Mouse (Mus musculus) lung, postnatal 0 days (tissue): Measurements from ENCODE around the gene Lxn. TPM values are rescaled to one million over a fixed set of nuclear protein-coding genes. Genes with fewer than 3 reads are reported as not detected.
A peak's percentile ranks its signal among the peaks of the same experiment; 100 is the strongest.

Source experiments
- ATAC-seq: fragments of 200-750 bp; cut with Nextera tagmentation; 2 replicates; pipeline ENCODE4 v1.8.0; 2017; ENCODE audit warnings: moderate library complexity
- DNase-seq: peaks from one replicate; pipeline ENCODE4 v3.0.0-alpha.2; 2016; ENCODE audit warnings: low spot score
- H3K27ac ChIP-seq: fragments of 300-500 bp; sonication (generic); 2 replicates; pipeline ENCODE4 v1.5.1; 2014; ENCODE audit warnings: antibody characterized with exemption, mild to moderate bottlenecking, low read length, mixed read lengths
- H3K27me3 ChIP-seq: fragments of 300-500 bp; sonication (generic); replicated peaks from 2 replicates; pipeline ENCODE4 v1.6.1; 2014; ENCODE audit warnings: low read length, mixed read lengths; ENCODE audit not compliant: insufficient read depth
- H3K36me3 ChIP-seq: fragments of 300-500 bp; sonication (generic); 2 replicates; pipeline ENCODE4 v1.6.1; 2014; ENCODE audit warnings: low read length, mixed read lengths; ENCODE audit not compliant: insufficient read depth
- H3K4me1 ChIP-seq: fragments of 300-500 bp; sonication (generic); 2 replicates; pipeline ENCODE4 v1.6.1; 2014; ENCODE audit warnings: antibody characterized with exemption, low read depth, low read length, mixed read lengths; ENCODE audit not compliant: insufficient read depth
- H3K4me2 ChIP-seq: fragments of 300-500 bp; sonication (generic); replicated peaks from 2 replicates; pipeline ENCODE4 v1.6.1; 2014; ENCODE audit warnings: low read depth, mild to moderate bottlenecking, low read length, moderate library complexity, mixed read lengths
- H3K4me3 ChIP-seq: fragments of 300-500 bp; sonication (generic); 2 replicates; pipeline ENCODE4 v1.5.1; 2014; ENCODE audit warnings: low read depth, low read length
- H3K9ac ChIP-seq: fragments of 300-500 bp; sonication (generic); replicated peaks from 2 replicates; pipeline ENCODE4 v1.6.1; 2014; ENCODE audit warnings: low read depth, mild to moderate bottlenecking
- H3K9me3 ChIP-seq: fragments of 300-500 bp; sonication (generic); 2 replicates; pipeline ENCODE4 v1.6.1; 2016; ENCODE audit warnings: low read length, mixed read lengths
- CTCF ChIP-seq: IDR thresholded peaks from 2 replicates; pipeline ENCODE4 v1.5.1; 2016; ENCODE audit warnings: antibody characterized with exemption, mild to moderate bottlenecking
- EP300 ChIP-seq: IDR thresholded peaks from 2 replicates; pipeline ENCODE4 v1.6.1; 2016; ENCODE audit warnings: antibody characterized with exemption, mild to moderate bottlenecking, control low read depth
- WGBS: fragments of 180-500 bp; shearing (Covaris S2); extraction: QIAGEN DNeasy Blood & Tissue Kit; methylation state at CpG from one replicate; pipeline ENCODE4 v1.1.7; 2014; 5-methylcytosine and 5-hydroxymethylcytosine counted together
- polyA plus RNA-seq: library from polyadenylated mRNA; unstranded; fragments of >200 nt; fragmentation: Nextera tagmentation; extraction: Ambion mirVana; gene quantifications from 2 replicates; pipeline ENCODE4 v1.2.1, GENCODE M21; 2015

Gene Lxn
- polyA plus RNA-seq, 1 experiment from 2014 or later = 156 TPM

- Histone ChIP-seq H3K4me1 (peaks cover 5% of the 10 kb centered on the region; the same call in 1 of the 2 replicates), H3K9ac (no peak overlapping the region), H3K9me3 (no peaks in the 10 kb centered on the region), H3K27ac (no peak overlapping the region), H3K4me2 (no peak overlapping the region), H3K4me3 (no peak overlapping the region), H3K36me3 (peaks cover 4% of the 10 kb centered on the region; the same call in 1 of the 2 replicates), H3K27me3 (no peaks in the 10 kb centered on the region)
- no peak for DNase-seq
- TF ChIP-seq EP300 (no peak), CTCF (no peak)
- 95% methylated on average over 5 of the region's 5 CpGs for WGBS
- ATAC-seq = no peak
Observed at GRCm38 (mm10) chr3:67466576-67466975, 2.9 kb upstream of the Lxn start.

GRCm38 (mm10) chr3:67463001-67463400, 725 bp downstream of the Lxn start:
- no peak for TF ChIP-seq CTCF
- no peak for TF ChIP-seq EP300
- peak; percentile 17 for DNase-seq
- ATAC-seq = 0 out of 2 replicates have a peak, but pooled peaks have one; percentile 25

GRCm38 (mm10) chr3:67462578-67462977, 1.1 kb downstream of the Lxn start:
- peak overlapping the region; percentile 68 for H3K9ac ChIP-seq
- H3K4me2 ChIP-seq = peak overlapping the region; percentile 86
- WGBS = 23% methylated on average over 10 of the region's 10 CpGs
- H3K9me3 ChIP-seq = no peaks in the 10 kb centered on the region
- no peak for TF ChIP-seq EP300
- TF ChIP-seq CTCF = no peak
- H3K4me1 ChIP-seq = peaks cover 5% of the 10 kb centered on the region; the same call in 1 of the 2 replicates
- H3K36me3 ChIP-seq = peaks cover 16% of the 10 kb centered on the region
- no peaks in the 10 kb centered on the region for H3K27me3 ChIP-seq
- peak overlapping the region; percentile 84; the same call in 1 of the 2 replicates for H3K27ac ChIP-seq
- ATAC-seq = peak; percentile 23; the same call in 1 of the 2 replicates
- H3K4me3 ChIP-seq = peak overlapping the region; percentile 67
- peak; percentile 45 for DNase-seq

More at GRCm38 (mm10) chr3:67463001-67463400, 725 bp downstream of the Lxn start:
- H3K36me3 ChIP-seq = peaks cover 13% of the 10 kb centered on the region
- H3K4me2 ChIP-seq = peak overlapping the region; percentile 86
- H3K4me1 ChIP-seq = peaks cover 5% of the 10 kb centered on the region; the same call in 1 of the 2 replicates
- peak overlapping the region; percentile 67 for H3K4me3 ChIP-seq
- H3K27me3 ChIP-seq = no peaks in the 10 kb centered on the region
- 1% methylated on average over 12 of the region's 12 CpGs for WGBS
- H3K9ac ChIP-seq = peak overlapping the region; percentile 68
- no peaks in the 10 kb centered on the region for H3K9me3 ChIP-seq
- peak overlapping the region; percentile 84 for H3K27ac ChIP-seq

GRCm38 (mm10) chr3:67462015-67462414, 1.7 kb downstream of the Lxn start:
- no peak for ATAC-seq
- whole genome bisulfite sequencing = 68% methylated on average over 7 of the region's 7 CpGs

GRCm38 (mm10) chr3:67459881-67460280, 3.8 kb downstream of the Lxn start:
- no peak for DNase-seq
- Histone ChIP-seq H3K4me3 (no peak overlapping the region), H3K4me1 (peaks cover 5% of the 10 kb centered on the region; the same call in 1 of the 2 replicates), H3K27me3 (no peaks in the 10 kb centered on the region), H3K9me3 (no peaks in the 10 kb centered on the region), H3K36me3 (peaks cover 28% of the 10 kb centered on the region), H3K9ac (no peak overlapping the region), H3K4me2 (no peak overlapping the region), H3K27ac (no peak overlapping the region)
- no peak for TF ChIP-seq EP300
- TF ChIP-seq CTCF = no peak
- ATAC-seq = no peak
- WGBS = 91% methylated on average over 3 of the region's 3 CpGs

More at GRCm38 (mm10) chr3:67462015-67462414, 1.7 kb downstream of the Lxn start:
- Histone ChIP-seq H3K4me3 (peak overlapping the region; percentile 67; the same call in 1 of the 2 replicates), H3K27me3 (no peaks in the 10 kb centered on the region), H3K36me3 (peaks cover 18% of the 10 kb centered on the region), H3K27ac (no peak overlapping the region), H3K4me2 (peak overlapping the region; percentile 86), H3K9me3 (no peaks in the 10 kb centered on the region), H3K4me1 (peaks cover 5% of the 10 kb centered on the region; the same call in 1 of the 2 replicates), H3K9ac (no peak overlapping the region)
- DNase-seq = no peak
- TF ChIP-seq CTCF = no peak
- no peak for TF ChIP-seq EP300

GRCm38 (mm10) chr3:67450601-67451210, 13.0 kb downstream of the Lxn start:
- TF ChIP-seq CTCF = no peak
- TF ChIP-seq EP300 = peak; percentile 94
- DNase-seq (peak; percentile 71), ATAC-seq (peak; percentile 91)
- H3K9ac ChIP-seq = no peak overlapping the region
- no peaks in the 10 kb centered on the region for H3K9me3 ChIP-seq
- H3K4me3 ChIP-seq = no peak overlapping the region
- no peaks in the 10 kb centered on the region for H3K4me1 ChIP-seq
- H3K4me2 ChIP-seq = no peak overlapping the region
- WGBS = 69% methylated on average over 5 of the region's 5 CpGs
- H3K27ac ChIP-seq = peak overlapping the region; percentile 26; the same call in 1 of the 2 replicates
- H3K27me3 ChIP-seq = no peaks in the 10 kb centered on the region
- H3K36me3 ChIP-seq = peaks cover 21% of the 10 kb centered on the region; the same call in 1 of the 2 replicates
